Mouse (Mus musculus): ENCODE measurements around the gene Ush1c. TPM values are rescaled to one million over a fixed set of nuclear protein-coding genes. Genes with fewer than 3 reads are reported as not detected.
"Not testable (repeated sequence)": the region's sequence is repeated elsewhere in the genome, so short reads cannot be mapped to it uniquely, and the experiment has no call there.

Ush1c gene
- polyA plus RNA-seq, 1 experiment from 2014 or later: 0.84 TPM

DNA sequence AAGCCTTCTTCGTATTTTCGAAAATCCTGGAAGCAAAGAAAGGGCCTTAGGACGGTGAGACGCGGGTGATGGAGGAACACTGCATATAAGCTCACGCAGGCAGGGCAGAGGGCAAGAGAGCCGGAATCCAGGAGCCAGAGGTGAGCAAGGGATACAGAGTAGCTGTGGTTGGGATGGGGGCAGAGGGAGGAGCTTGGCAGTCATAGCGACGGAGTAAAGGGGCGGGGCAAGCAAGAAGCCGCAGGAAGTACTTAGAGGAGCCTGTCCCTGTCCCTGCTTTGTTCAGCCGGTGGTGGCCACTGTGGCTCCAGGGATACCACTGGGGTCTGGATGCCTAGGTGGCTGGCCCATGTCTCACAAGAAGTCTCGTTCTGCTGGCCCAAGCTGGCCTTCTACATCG is 36.7 kb downstream of the Ush1c start:
- H3K9me3 ChIP-seq: no peaks in the 10 kb centered on the region
- 0 out of 2 replicates have a peak overlapping the region, but pooled peaks have one; percentile 19 for H3K9ac ChIP-seq
- no peak for ATAC-seq (ENCODE audit: low FRiP score, low read depth)
- no peak overlapping the region for H3K4me3 ChIP-seq
- H3K36me3 ChIP-seq: no peaks in the 10 kb centered on the region
- no peak overlapping the region for H3K27ac ChIP-seq
- H3K4me1 ChIP-seq: 0 out of 2 replicates have a peak, but pooled peaks cover 4% of the 10 kb centered on the region
- WGBS: 15% methylated on average over 14 of the region's 14 CpGs
- H3K4me2 ChIP-seq (replicated peaks): peak overlapping the region; percentile 24
- no peaks in the 10 kb centered on the region for H3K27me3 ChIP-seq

DNA sequence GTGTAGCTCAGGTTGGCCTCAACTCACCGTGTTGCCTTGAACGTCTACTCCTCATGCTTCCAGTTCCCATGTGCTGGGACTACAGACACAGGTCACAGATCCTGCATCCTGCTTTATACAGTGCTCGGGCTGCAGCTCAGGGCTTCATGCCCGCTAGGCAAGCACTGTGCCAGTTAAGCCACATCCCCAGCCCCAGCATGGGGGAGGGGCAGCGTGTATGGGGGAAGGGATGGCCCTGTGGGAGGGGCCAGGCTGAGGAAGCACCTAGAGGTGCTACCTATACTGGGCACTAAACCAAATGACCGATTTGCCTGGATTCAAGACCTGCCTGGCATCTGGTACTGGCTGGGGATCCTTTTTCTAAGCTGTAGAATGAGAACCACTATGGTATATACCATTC is 38.3 kb downstream of the Ush1c start:
- Histone ChIP-seq H3K27ac (no peak overlapping the region), H3K4me3 (no peak overlapping the region), H3K4me2 (replicated peaks) (no peak overlapping the region), H3K9ac (no peak overlapping the region), H3K9me3 (no peaks in the 10 kb centered on the region), H3K4me1 (0 out of 2 replicates have a peak, but pooled peaks cover 4% of the 10 kb centered on the region), H3K27me3 (no peaks in the 10 kb centered on the region), H3K36me3 (no peaks in the 10 kb centered on the region)
- 74% methylated on average over 6 of the region's 6 CpGs for WGBS
- ATAC-seq (ENCODE audit: low FRiP score, low read depth): no peak

DNA sequence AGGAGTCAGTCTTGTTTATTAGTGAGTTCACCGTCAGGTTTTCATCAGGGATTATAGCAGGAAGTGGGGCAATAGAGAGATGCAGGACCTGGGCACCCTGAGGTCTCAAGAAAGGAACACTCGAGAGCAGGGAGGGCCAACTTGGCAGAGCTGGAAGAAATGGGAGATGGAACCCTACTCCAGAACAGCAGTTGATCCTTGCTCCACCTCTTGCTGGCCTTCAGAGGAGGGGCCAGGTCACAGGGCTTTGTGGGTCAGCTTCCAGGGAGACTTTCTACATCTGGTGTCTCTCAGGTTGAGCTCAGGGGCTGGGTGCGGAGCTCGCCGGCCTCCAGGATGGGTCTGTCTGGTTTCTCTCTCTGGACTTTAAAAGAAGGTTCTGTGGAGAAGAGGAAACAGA is 42.9 kb downstream of the Ush1c start:
- Histone ChIP-seq H3K4me2 (replicated peaks) (no peak overlapping the region), H3K4me3 (no peak overlapping the region), H3K36me3 (no peaks in the 10 kb centered on the region), H3K4me1 (no peaks in the 10 kb centered on the region), H3K27ac (no peak overlapping the region), H3K9me3 (no peaks in the 10 kb centered on the region), H3K9ac (no peak overlapping the region), H3K27me3 (no peaks in the 10 kb centered on the region)
- ATAC-seq (ENCODE audit: low FRiP score, low read depth): no peak
- WGBS: 65% methylated on average over 5 of the region's 5 CpGs

DNA sequence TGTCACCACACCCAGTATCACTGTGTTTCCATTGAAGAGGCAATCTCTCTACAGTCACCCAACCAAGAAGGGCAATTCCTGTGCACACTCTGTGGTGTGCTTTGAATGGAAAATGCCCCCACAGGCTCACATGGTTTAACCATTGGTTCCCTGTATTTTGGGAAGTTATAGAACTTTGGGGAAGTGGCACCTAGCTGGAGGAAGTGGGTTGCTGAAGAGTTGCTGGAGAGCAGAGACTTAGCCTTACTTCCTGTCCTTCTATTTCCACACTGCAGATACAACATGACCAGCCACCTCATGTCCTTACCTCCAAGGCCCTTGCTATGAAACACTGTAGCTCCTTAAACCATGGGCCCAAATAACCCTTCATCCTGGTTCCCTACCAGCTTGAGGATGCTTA is 54.1 kb downstream of the Ush1c start:
- Histone ChIP-seq H3K36me3 (no peaks in the 10 kb centered on the region), H3K9me3 (no peaks in the 10 kb centered on the region), H3K9ac (no peak overlapping the region), H3K4me1 (peaks cover 4% of the 10 kb centered on the region; the same call in 1 of the 2 replicates), H3K27ac (no peak overlapping the region), H3K4me3 (no peak overlapping the region), H3K27me3 (peaks cover 34% of the 10 kb centered on the region), H3K4me2 (replicated peaks) (no peak overlapping the region)
- ATAC-seq (ENCODE audit: low FRiP score, low read depth): no peak

- Histone ChIP-seq H3K36me3 (no peaks in the 10 kb centered on the region), H3K4me2 (replicated peaks) (no peak overlapping the region), H3K27me3 (peaks cover 60% of the 10 kb centered on the region), H3K9ac (no peak overlapping the region), H3K9me3 (no peaks in the 10 kb centered on the region), H3K4me3 (no peak overlapping the region), H3K27ac (no peak overlapping the region), H3K4me1 (peaks cover 6% of the 10 kb centered on the region; the same call in 1 of the 2 replicates)
- 2% methylated on average over 3 of the region's 3 CpGs for WGBS
- no peak for ATAC-seq (ENCODE audit: low FRiP score, low read depth)
Measured at GRCm38 (mm10) chr7:46181590-46181989, 56.7 kb downstream of the Ush1c start.

DNA sequence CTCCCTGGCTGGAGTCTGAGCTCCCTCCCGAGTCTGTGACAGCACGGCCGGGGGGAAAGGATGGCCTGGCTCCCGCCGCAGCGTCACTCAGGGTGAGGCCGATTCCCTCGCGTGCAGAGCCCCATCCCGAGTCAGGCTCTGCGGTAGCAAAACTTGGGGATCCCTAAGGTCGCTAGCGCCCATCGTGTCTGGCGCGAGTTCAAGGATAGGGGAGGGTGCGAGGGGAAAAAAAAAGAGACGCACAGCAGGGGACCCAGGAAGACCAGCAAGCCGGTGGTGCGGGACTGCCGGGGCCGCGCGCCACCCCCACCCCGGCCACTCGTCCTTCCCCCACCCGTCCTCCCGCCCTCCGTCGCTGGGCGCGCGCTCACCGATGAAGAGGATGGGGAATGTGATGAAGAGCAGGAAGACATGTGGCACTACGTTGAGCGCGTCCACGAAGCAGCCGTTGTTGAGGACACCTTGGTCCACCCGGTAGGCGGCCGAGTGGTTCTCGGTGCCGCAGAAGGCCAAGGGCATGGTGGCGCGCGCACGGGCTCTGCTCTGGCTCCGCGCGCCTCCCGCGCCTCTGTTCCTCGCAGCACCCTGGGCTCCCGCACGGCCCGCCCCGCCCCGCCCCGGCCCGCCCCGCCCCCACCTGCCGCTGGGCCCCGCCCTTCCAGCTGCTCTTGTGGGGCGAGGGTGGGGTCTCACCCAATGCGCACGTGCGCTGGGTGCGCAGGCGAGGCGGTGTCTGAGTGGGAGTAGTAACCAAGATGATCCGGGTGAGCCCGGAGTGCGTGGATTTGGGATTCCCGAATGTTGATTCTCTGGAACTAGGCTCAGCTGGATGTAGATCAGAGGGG is 58.6 kb downstream of the Ush1c start, which contains the start of gene Abcc8:
Gene Abcc8, minus strand, starts transcription at position 603 of the 845 bp plus-strand sequence.
- no peaks in the 10 kb centered on the region for H3K36me3 ChIP-seq
- H3K27me3 ChIP-seq: peaks cover 61% of the 10 kb centered on the region
- ATAC-seq (ENCODE audit: low FRiP score, low read depth): peak; percentile 40; the same call in 1 of the 2 replicates
- peaks cover 6% of the 10 kb centered on the region; the same call in 1 of the 2 replicates for H3K4me1 ChIP-seq
- H3K9ac ChIP-seq: peak within 1 kb of the TSS; percentile 56
- H3K9me3 ChIP-seq: no peaks in the 10 kb centered on the region
- no peak within 1 kb of the TSS for H3K27ac ChIP-seq
- peak within 1 kb of the TSS; percentile 77 for H3K4me2 ChIP-seq (replicated peaks)
- WGBS: 1% methylated on average over 75 of the region's 75 CpGs
- peak within 1 kb of the TSS; percentile 48 for H3K4me3 ChIP-seq

GRCm38 (mm10) chr7:46168980-46169379 is 69.3 kb downstream of the Ush1c start:
- WGBS: 97% methylated on average over 1 of the region's 1 CpGs
- not testable (repeated sequence) for H3K4me1 ChIP-seq; H3K4me2 ChIP-seq (replicated peaks); ATAC-seq (ENCODE audit: low FRiP score, low read depth); H3K27ac ChIP-seq; H3K9me3 ChIP-seq; H3K9ac ChIP-seq; H3K4me3 ChIP-seq; H3K27me3 ChIP-seq; H3K36me3 ChIP-seq

DNA sequence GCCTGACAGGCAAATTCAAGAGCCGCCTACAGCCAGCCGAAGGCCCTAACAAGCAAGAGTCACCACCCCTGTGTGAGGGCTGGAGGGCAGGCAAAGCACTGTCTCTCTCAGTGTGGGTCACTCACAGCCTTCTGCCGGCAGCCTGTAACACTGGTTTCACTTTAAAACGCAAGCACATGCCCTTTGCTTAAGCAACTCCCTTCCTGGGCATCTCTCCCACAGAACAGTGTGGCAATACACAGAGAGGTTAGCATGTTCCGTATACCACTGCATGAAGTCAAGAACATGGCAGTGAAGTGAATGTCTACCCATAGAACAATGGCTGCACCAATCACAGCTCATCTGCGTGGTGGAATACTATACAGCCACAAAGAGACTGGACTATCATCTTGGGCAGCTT is 69.9 kb downstream of the Ush1c start:
- Histone ChIP-seq H3K9ac (no peak overlapping the region), H3K27ac (no peak overlapping the region), H3K36me3 (no peaks in the 10 kb centered on the region), H3K4me1 (no peaks in the 10 kb centered on the region), H3K9me3 (no peaks in the 10 kb centered on the region), H3K27me3 (no peaks in the 10 kb centered on the region), H3K4me3 (no peak overlapping the region), H3K4me2 (replicated peaks) (no peak overlapping the region)
- ATAC-seq (ENCODE audit: low FRiP score, low read depth): no peak
- WGBS: 84% methylated on average over 6 of the region's 6 CpGs

- H3K4me1 ChIP-seq: no peaks in the 10 kb centered on the region
- no peak overlapping the region for H3K4me2 ChIP-seq (replicated peaks)
- no peak overlapping the region for H3K4me3 ChIP-seq
- H3K27me3 ChIP-seq: no peaks in the 10 kb centered on the region
- no peak for ATAC-seq (ENCODE audit: low FRiP score, low read depth)
- 84% methylated on average over 7 of the region's 7 CpGs for WGBS
- H3K27ac ChIP-seq: no peak overlapping the region
- no peaks in the 10 kb centered on the region for H3K9me3 ChIP-seq
- no peaks in the 10 kb centered on the region for H3K36me3 ChIP-seq
- no peak overlapping the region for H3K9ac ChIP-seq
Measured at GRCm38 (mm10) chr7:46167901-46168300, 70.4 kb downstream of the Ush1c start.

DNA sequence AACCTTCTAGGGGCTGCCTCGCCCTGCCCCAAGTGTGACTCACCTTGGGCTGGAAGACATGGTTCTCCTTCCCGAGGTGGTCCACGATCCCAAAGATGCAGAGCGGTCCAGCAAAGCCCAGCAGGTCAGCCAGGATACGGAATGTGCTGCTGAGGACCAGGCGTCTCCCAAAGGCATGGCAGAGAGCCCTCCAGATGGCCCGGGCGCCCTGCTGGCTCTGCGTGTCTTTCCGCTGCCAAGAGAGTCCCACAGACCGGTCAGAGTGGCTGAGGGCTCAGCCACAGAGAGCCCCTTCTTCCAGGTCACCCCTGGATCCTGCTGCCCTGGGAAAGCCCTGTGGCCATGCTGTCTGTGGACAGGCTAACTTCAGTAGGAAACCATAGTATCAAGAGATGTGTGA is 72.4 kb downstream of the Ush1c start:
- Histone ChIP-seq H3K9ac (no peak overlapping the region), H3K4me3 (no peak overlapping the region), H3K27ac (no peak overlapping the region), H3K9me3 (no peaks in the 10 kb centered on the region), H3K4me2 (replicated peaks) (no peak overlapping the region), H3K36me3 (no peaks in the 10 kb centered on the region), H3K27me3 (0 out of 2 replicates have a peak, but pooled peaks cover 4% of the 10 kb centered on the region), H3K4me1 (no peaks in the 10 kb centered on the region)
- WGBS: 93% methylated on average over 11 of the region's 11 CpGs
- no peak for ATAC-seq (ENCODE audit: low FRiP score, low read depth)

DNA sequence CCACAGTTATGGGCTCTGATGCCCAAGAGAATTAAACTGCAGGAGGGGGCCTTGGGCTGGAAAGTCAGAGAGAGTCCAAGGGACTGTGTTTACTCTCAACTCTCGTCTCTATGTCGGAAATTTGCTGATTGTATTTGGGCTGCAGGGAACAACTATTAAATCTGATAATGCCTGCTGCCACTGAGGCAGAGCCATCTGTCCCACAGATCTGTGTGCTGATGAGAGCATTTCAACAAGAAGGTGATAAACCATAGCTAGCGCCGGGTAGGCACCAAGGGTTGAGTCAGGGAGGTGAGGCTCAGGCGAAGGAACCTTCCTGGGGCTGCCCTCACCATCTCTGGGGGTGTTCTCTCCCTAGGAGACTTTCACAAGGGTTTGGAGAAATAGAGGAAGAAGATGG is 75.6 kb downstream of the Ush1c start:
- ATAC-seq (ENCODE audit: low FRiP score, low read depth): no peak
- Histone ChIP-seq H3K4me3 (no peak overlapping the region), H3K4me2 (replicated peaks) (no peak overlapping the region), H3K27me3 (0 out of 2 replicates have a peak, but pooled peaks cover 4% of the 10 kb centered on the region), H3K4me1 (no peaks in the 10 kb centered on the region), H3K36me3 (no peaks in the 10 kb centered on the region), H3K9ac (no peak overlapping the region), H3K27ac (no peak overlapping the region), H3K9me3 (no peaks in the 10 kb centered on the region)
- WGBS: 77% methylated on average over 5 of the region's 5 CpGs

DNA sequence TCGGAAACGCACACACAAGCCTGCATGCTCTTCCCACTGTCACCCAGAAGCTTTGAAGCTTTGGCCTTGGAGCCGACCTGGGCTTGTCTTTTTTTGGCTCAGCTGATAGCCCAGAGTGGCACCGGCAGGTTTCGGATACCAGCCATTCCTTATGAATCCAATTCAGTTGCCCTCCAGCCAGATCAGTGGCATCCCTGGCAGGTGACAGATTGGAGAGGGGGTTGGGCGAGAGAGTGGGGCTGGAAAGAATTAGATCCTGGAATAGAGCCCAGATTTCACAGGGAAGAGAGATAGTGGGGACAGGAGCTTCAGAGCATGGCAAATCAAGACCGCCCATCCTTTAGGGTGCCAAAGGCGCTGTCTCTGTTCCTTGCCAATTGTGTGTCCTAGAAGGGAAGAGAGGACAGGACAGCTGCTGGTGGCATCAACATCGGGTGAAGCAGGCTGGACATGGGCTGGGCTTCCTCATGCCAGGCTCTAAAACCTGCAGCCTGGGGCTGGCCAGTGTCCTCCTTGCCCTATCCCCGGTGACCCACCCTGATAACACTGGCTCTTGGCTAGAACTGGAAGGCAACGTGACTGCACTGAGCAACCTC is 76.1 kb downstream of the Ush1c start:
- Histone ChIP-seq H3K4me1 (no peaks in the 10 kb centered on the region), H3K27ac (no peak overlapping the region), H3K9me3 (no peaks in the 10 kb centered on the region), H3K9ac (no peak overlapping the region), H3K27me3 (0 out of 2 replicates have a peak, but pooled peaks cover 4% of the 10 kb centered on the region), H3K4me3 (no peak overlapping the region), H3K4me2 (replicated peaks) (no peak overlapping the region), H3K36me3 (no peaks in the 10 kb centered on the region)
- ATAC-seq (ENCODE audit: low FRiP score, low read depth): no peak
- WGBS: 67% methylated on average over 11 of the region's 11 CpGs

All from limb, embryonic 13.5 days (tissue).